Mouse (Mus musculus): ENCODE measurements around the gene Ptpre.

- TF ChIP-seq TCF12 (IDR thresholded peaks at IDR 0.05; ENCODE audit: insufficient read depth, poor library complexity, severe bottlenecking) (no peak), USF1 (IDR thresholded peaks at IDR 0.05; ENCODE audit: low read depth) (no peak), POLR2A (IDR thresholded peaks at IDR 0.05; ENCODE audit: insufficient read length, low read depth) (no peak), MAX (IDR thresholded peaks at IDR 0.05; ENCODE audit: low read depth) (no peak), E2F4 (IDR thresholded peaks at IDR 0.05; ENCODE audit: insufficient read depth) (no peak), MYOD1 (IDR thresholded peaks at IDR 0.05; ENCODE audit: control insufficient read depth in 1 of 3, insufficient read length in 2 of 3, low read depth in 2 of 3) (no peak), POLR2AphosphoS2 (IDR thresholded peaks at IDR 0.05; ENCODE audit: insufficient read length, low read depth) (no peak), MYOG (IDR thresholded peaks at IDR 0.05; ENCODE audit: control insufficient read depth in 1 of 3, insufficient read depth in 1 of 3, insufficient read length in 2 of 3, low read depth in 2 of 3) (no peak), CEBPB (IDR thresholded peaks at IDR 0.05; ENCODE audit: insufficient read depth, poor library complexity, severe bottlenecking) (no peak), SRF (IDR thresholded peaks at IDR 0.05; ENCODE audit: control insufficient read depth, insufficient read length, low read depth) (no peak), REST (IDR thresholded peaks at IDR 0.05; ENCODE audit: insufficient read depth, insufficient read length) (no peak), TCF3 (IDR thresholded peaks at IDR 0.05; ENCODE audit: insufficient read length, low read depth) (no peak)
Observed at GRCm38 (mm10) chr7:135654288-135654687, 117.0 kb downstream of the Ptpre start.

All from myocyte (in vitro differentiated cells).